Mouse (Mus musculus) E14TG2a.4 (cell line): ENCODE measurements at regions not wholly inside any gene's neighbourhood (a gene's known extent, or its start where the extent isn't known, plus 50 kb on each side); places are given as distances from the start of the nearest gene placed in this dataset.

Source experiments
- CTCF ChIP-seq: conservative IDR thresholded peaks from 2 replicates; pipeline ENCODE4 v1.5.1; 2014; ENCODE audit warnings: low read length
- POU5F1 ChIP-seq: IDR thresholded peaks from 2 replicates; pipeline ENCODE4 v1.6.1; 2014; ENCODE audit warnings: low read length, borderline replicate concordance

- no peak for TF ChIP-seq CTCF
- TF ChIP-seq POU5F1 = no peak
These were observed 181.4 kb upstream of the Mon1b start for GRCm38 (mm10) chr8:113454022-113454421.
